Mouse (Mus musculus) midbrain, embryonic 14.5 days (tissue): ENCODE results near the gene Maip1. TPM values are rescaled to one million over a fixed set of nuclear protein-coding genes. Genes with fewer than 3 reads are reported as not detected.

Experiments
- ATAC-seq: fragments of 200-750 bp; cut with Nextera tagmentation; 2 replicates; pipeline ENCODE4 v1.8.0; 2017; ENCODE audit warnings: moderate number of reproducible peaks, moderate library complexity; ENCODE audit not compliant: low FRiP score, low TSS enrichment
- DNase-seq: peaks from one replicate; pipeline ENCODE4 v3.0.0-alpha.2; 2015
- H3K27ac ChIP-seq: fragments of 300-500 bp; sonication (generic); replicated peaks from 2 replicates; pipeline ENCODE4 v1.5.1; 2014; ENCODE audit warnings: mild to moderate bottlenecking, low read depth, low read length, moderate library complexity
- H3K27me3 ChIP-seq: fragments of 300-500 bp; sonication (generic); 2 replicates; pipeline ENCODE4 v1.6.1; 2014; ENCODE audit warnings: low read length, control low read depth, mixed read lengths; ENCODE audit not compliant: control insufficient read depth, insufficient read depth
- H3K36me3 ChIP-seq: fragments of 300-500 bp; sonication (generic); 2 replicates; pipeline ENCODE4 v1.6.1; 2014; ENCODE audit warnings: low read length, control low read depth; ENCODE audit not compliant: control insufficient read depth, insufficient read depth
- H3K4me1 ChIP-seq: fragments of 300-500 bp; sonication (generic); 2 replicates; pipeline ENCODE4 v1.6.1; 2014; ENCODE audit warnings: mild to moderate bottlenecking, antibody characterized with exemption, low read length, control low read depth; ENCODE audit not compliant: control insufficient read depth, insufficient read depth
- H3K4me2 ChIP-seq: fragments of 300-500 bp; sonication (generic); 2 replicates; pipeline ENCODE4 v1.6.1; 2014; ENCODE audit warnings: mild to moderate bottlenecking, low read length, moderate library complexity
- H3K4me3 ChIP-seq: fragments of 300-500 bp; sonication (generic); replicated peaks from 2 replicates; pipeline ENCODE4 v1.5.1; 2014; ENCODE audit warnings: low read depth, low read length
- H3K9ac ChIP-seq: fragments of 300-500 bp; sonication (generic); replicated peaks from 2 replicates; pipeline ENCODE4 v1.6.1; 2014; ENCODE audit warnings: mild to moderate bottlenecking, low read length, moderate library complexity
- H3K9me3 ChIP-seq: fragments of 300-500 bp; sonication (generic); 2 replicates; pipeline ENCODE4 v1.6.1; 2016; ENCODE audit warnings: low read length, control low read depth, mixed read lengths; ENCODE audit not compliant: control insufficient read depth
- WGBS: fragments of 180-500 bp; shearing (Covaris S2); extraction: QIAGEN DNeasy Blood & Tissue Kit; methylation state at CpG from one replicate; pipeline ENCODE4 v1.1.7; 2014; 5-methylcytosine and 5-hydroxymethylcytosine counted together
- polyA plus RNA-seq: library from polyadenylated mRNA; unstranded; fragments of >200 nt; fragmentation: Nextera tagmentation; extraction: Ambion mirVana; gene quantifications from 2 replicates; pipeline ENCODE4 v1.2.1, GENCODE M21; 2014

The Maip1 gene
- polyA plus RNA-seq, 1 experiment from 2014 or later, result 17.5 TPM

GRCm38 (mm10) chr1:57386519-57386918 lies 19.6 kb upstream of the Maip1 start:
- Histone ChIP-seq H3K9ac (no peak overlapping the region), H3K36me3 (peaks cover 24% of the 10 kb centered on the region), H3K27me3 (no peaks in the 10 kb centered on the region), H3K9me3 (no peaks in the 10 kb centered on the region), H3K4me3 (no peak overlapping the region), H3K4me2 (no peak overlapping the region), H3K27ac (no peak overlapping the region), H3K4me1 (0 out of 2 replicates have a peak, but pooled peaks cover 2% of the 10 kb centered on the region)
- DNase-seq, result no peak
- no peak for ATAC-seq

- Histone ChIP-seq H3K4me1 (0 out of 2 replicates have a peak, but pooled peaks cover 2% of the 10 kb centered on the region), H3K4me2 (no peak overlapping the region), H3K4me3 (no peak overlapping the region), H3K9me3 (no peaks in the 10 kb centered on the region), H3K27ac (no peak overlapping the region), H3K27me3 (no peaks in the 10 kb centered on the region), H3K36me3 (peaks cover 34% of the 10 kb centered on the region), H3K9ac (no peak overlapping the region)
- peak; percentile 84 for ATAC-seq
- WGBS, result 41% methylated on average over 2 of the region's 2 CpGs
- peak; percentile 81 for DNase-seq
Measured at GRCm38 (mm10) chr1:57387876-57388275, 18.3 kb upstream of the Maip1 start.

GRCm38 (mm10) chr1:57388402-57389155 lies 17.5 kb upstream of the Maip1 start:
- Histone ChIP-seq H3K4me1 (0 out of 2 replicates have a peak, but pooled peaks cover 2% of the 10 kb centered on the region), H3K9ac (no peak overlapping the region), H3K27ac (no peak overlapping the region), H3K27me3 (no peaks in the 10 kb centered on the region), H3K4me3 (no peak overlapping the region), H3K36me3 (peaks cover 40% of the 10 kb centered on the region), H3K9me3 (no peaks in the 10 kb centered on the region), H3K4me2 (no peak overlapping the region)
- WGBS, result 84% methylated on average over 8 of the region's 8 CpGs
- DNase-seq (peak; percentile 4), ATAC-seq (no peak)

- H3K4me3 ChIP-seq, result no peak overlapping the region
- H3K27ac ChIP-seq, result no peak overlapping the region
- peaks cover 42% of the 10 kb centered on the region for H3K36me3 ChIP-seq
- H3K9me3 ChIP-seq, result no peaks in the 10 kb centered on the region
- H3K9ac ChIP-seq, result no peak overlapping the region
- DNase-seq (no peak), ATAC-seq (no peak)
- 0 out of 2 replicates have a peak, but pooled peaks cover 2% of the 10 kb centered on the region for H3K4me1 ChIP-seq
- H3K27me3 ChIP-seq, result no peaks in the 10 kb centered on the region
- 97% methylated on average over 4 of the region's 4 CpGs for WGBS
- no peak overlapping the region for H3K4me2 ChIP-seq
Measured at GRCm38 (mm10) chr1:57390993-57391790, 14.9 kb upstream of the Maip1 start.

GRCm38 (mm10) chr1:57392417-57392816 lies 13.7 kb upstream of the Maip1 start:
- ATAC-seq, result no peak
- no peak overlapping the region for H3K4me3 ChIP-seq
- DNase-seq, result no peak

GRCm38 (mm10) chr1:57394051-57394450 lies 12.1 kb upstream of the Maip1 start:
- Histone ChIP-seq H3K27ac (no peak overlapping the region), H3K4me3 (no peak overlapping the region), H3K4me2 (no peak overlapping the region), H3K27me3 (no peaks in the 10 kb centered on the region), H3K36me3 (peaks cover 49% of the 10 kb centered on the region), H3K9ac (no peak overlapping the region), H3K9me3 (no peaks in the 10 kb centered on the region), H3K4me1 (no peaks in the 10 kb centered on the region)
- WGBS, result 62% methylated on average over 3 of the region's 3 CpGs
- DNase-seq, result peak; percentile 76
- ATAC-seq, result no peak

More at GRCm38 (mm10) chr1:57392417-57392816, 13.7 kb upstream of the Maip1 start:
- Histone ChIP-seq H3K4me1 (0 out of 2 replicates have a peak, but pooled peaks cover 2% of the 10 kb centered on the region), H3K27me3 (no peaks in the 10 kb centered on the region), H3K4me2 (no peak overlapping the region), H3K36me3 (peaks cover 51% of the 10 kb centered on the region), H3K9me3 (no peaks in the 10 kb centered on the region), H3K9ac (no peak overlapping the region), H3K27ac (no peak overlapping the region)
- 81% methylated on average over 4 of the region's 4 CpGs for WGBS

- no peak overlapping the region for H3K27ac ChIP-seq
- no peaks in the 10 kb centered on the region for H3K9me3 ChIP-seq
- no peak overlapping the region for H3K4me2 ChIP-seq
- ATAC-seq (no peak), DNase-seq (no peak)
- WGBS, result 95% methylated on average over 2 of the region's 2 CpGs
- peaks cover 27% of the 10 kb centered on the region for H3K36me3 ChIP-seq
- H3K4me1 ChIP-seq, result no peaks in the 10 kb centered on the region
- H3K9ac ChIP-seq, result no peak overlapping the region
- H3K4me3 ChIP-seq, result no peak overlapping the region
- H3K27me3 ChIP-seq, result no peaks in the 10 kb centered on the region
Measured at GRCm38 (mm10) chr1:57400321-57400720, 5.8 kb upstream of the Maip1 start.

GRCm38 (mm10) chr1:57400877-57401276 lies 5.3 kb upstream of the Maip1 start:
- no peaks in the 10 kb centered on the region for H3K27me3 ChIP-seq
- peaks cover 24% of the 10 kb centered on the region for H3K36me3 ChIP-seq
- WGBS, result 98% methylated on average over 2 of the region's 2 CpGs
- no peaks in the 10 kb centered on the region for H3K9me3 ChIP-seq
- H3K9ac ChIP-seq, result no peak overlapping the region
- H3K27ac ChIP-seq, result no peak overlapping the region
- H3K4me2 ChIP-seq, result no peak overlapping the region
- 0 out of 2 replicates have a peak, but pooled peaks cover 3% of the 10 kb centered on the region for H3K4me1 ChIP-seq
- no peak overlapping the region for H3K4me3 ChIP-seq
- DNase-seq (no peak), ATAC-seq (no peak)
